Mouse (Mus musculus) layer of hippocampus, adult 11-12 months (tissue): ENCODE results near the gene Nudt17.
"Not testable (repeated sequence)": the region's sequence is repeated elsewhere in the genome, so short reads cannot be mapped to it uniquely, and the experiment has no call there.

Experiments
- DNase-seq: peaks from one replicate; pipeline ENCODE4 v3.0.0; 2022; ENCODE audit warnings: low spot score

Nudt17 gene

DNA sequence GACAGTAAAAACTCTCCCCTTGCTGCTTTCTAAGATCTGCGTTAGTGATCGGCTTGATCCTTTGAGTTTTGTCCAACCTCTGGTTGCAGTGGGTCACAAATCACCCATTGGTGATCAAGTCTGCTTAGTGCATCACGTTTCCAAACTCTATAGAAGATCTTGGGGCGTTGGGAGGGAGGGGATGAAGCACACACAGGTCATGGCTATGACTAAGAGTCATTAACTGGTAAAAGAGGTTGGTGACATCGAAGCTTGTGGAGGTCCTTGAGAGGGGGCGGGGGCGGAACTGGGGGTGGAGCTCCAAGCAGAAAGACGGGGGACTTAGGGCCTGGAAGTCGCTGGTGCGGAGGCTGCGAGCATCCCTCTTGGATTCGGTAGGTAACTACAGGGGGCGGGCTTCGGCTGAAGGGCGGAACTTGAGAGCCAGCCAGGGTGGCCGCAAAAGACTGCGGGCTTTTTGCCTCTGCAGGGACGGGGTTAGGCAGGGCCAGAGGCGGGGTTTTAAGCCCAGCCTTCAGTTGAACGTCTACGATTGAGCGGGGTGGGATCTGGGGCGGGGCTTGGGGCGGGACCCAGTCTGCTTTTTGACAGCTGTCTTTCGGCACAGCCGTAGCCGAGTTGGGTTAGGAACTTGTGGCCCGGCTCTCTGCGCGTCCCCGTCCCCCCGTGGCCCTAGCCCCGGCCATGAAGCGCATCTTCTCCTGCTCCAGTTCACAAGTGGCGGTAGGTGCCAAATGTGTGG lies 38.5 kb downstream of the Nudt17 start, which contains the start of gene Ankrd35:
Gene Ankrd35, plus strand, starts transcription at position 405 of the 742 bp plus-strand sequence.
- DNase-seq, result peak; percentile 68

GRCm38 (mm10) chr3:96668424-96669067 lies 39.8 kb downstream of the Nudt17 start:
- DNase-seq, result no peak

GRCm38 (mm10) chr3:96667316-96667715 lies 41.0 kb downstream of the Nudt17 start:
- no peak for DNase-seq

GRCm38 (mm10) chr3:96666916-96667315 lies 41.4 kb downstream of the Nudt17 start:
- no peak for DNase-seq

GRCm38 (mm10) chr3:96665732-96666363 lies 42.5 kb downstream of the Nudt17 start:
- DNase-seq, result not testable (repeated sequence)

- DNase-seq, result peak; percentile 88
These were observed 44.7 kb downstream of the Nudt17 start for GRCm38 (mm10) chr3:96663432-96664239.

GRCm38 (mm10) chr3:96662731-96663316 lies 45.5 kb downstream of the Nudt17 start:
- no peak for DNase-seq

- no peak for DNase-seq
These were observed 47.5 kb downstream of the Nudt17 start for GRCm38 (mm10) chr3:96660901-96661300.
